Mouse (Mus musculus) testis, adult 2 months (tissue): ENCODE data around the gene Ccdc134. TPM values are rescaled to one million over a fixed set of nuclear protein-coding genes. Genes with fewer than 3 reads are reported as not detected.

ENCODE experiments used
- H3K27ac ChIP-seq: fragments of 200-500 bp; 2 replicates; pipeline ENCODE4 v1.5.1; 2012; ENCODE audit warnings: low read depth, low read length; ENCODE audit not compliant: control insufficient read depth, insufficient read depth
- H3K27me3 ChIP-seq: fragments of 200-500 bp; 2 replicates; pipeline ENCODE4 v1.6.1; 2012; ENCODE audit warnings: mild to moderate bottlenecking, low read length, moderate library complexity; ENCODE audit not compliant: control insufficient read depth, insufficient read depth
- H3K36me3 ChIP-seq: fragments of 200-500 bp; 2 replicates; pipeline ENCODE4 v1.6.1; 2012; ENCODE audit warnings: mild to moderate bottlenecking, low read length; ENCODE audit not compliant: control insufficient read depth, insufficient read depth
- H3K4me1 ChIP-seq: fragments of 200-500 bp; 2 replicates; pipeline ENCODE4 v1.6.1; 2012; ENCODE audit warnings: low read length; ENCODE audit not compliant: control insufficient read depth, insufficient read depth
- H3K4me3 ChIP-seq: fragments of 200-500 bp; 2 replicates; pipeline ENCODE4 v1.5.1; 2012; ENCODE audit warnings: low read depth, mild to moderate bottlenecking, low read length, moderate library complexity, mixed read lengths; ENCODE audit not compliant: control insufficient read depth
- CTCF ChIP-seq: fragments of 200-500 bp; IDR thresholded peaks from 2 replicates; pipeline ENCODE4 v1.5.1; 2012; ENCODE audit warnings: low read depth, mild to moderate bottlenecking, inconsistent platforms, low read length, moderate library complexity; ENCODE audit not compliant: control insufficient read depth, insufficient read depth, insufficient replicate concordance
- POLR2A ChIP-seq: fragments of 200-500 bp; IDR thresholded peaks from 2 replicates; pipeline ENCODE4 v1.6.1; 2012; ENCODE audit warnings: low read depth, mild to moderate bottlenecking, inconsistent platforms, low read length, moderate library complexity; ENCODE audit not compliant: control insufficient read depth
- polyA plus RNA-seq: library from polyadenylated mRNA; depleted of rRNA; stranded (reverse); fragments of >200 nt; gene quantifications from 2 replicates; pipeline ENCODE4 v1.2.3, GENCODE M21; 2012

Ccdc134 gene
- polyA plus RNA-seq, 1 experiment: 18.1 TPM

- H3K4me3 ChIP-seq: no peak overlapping the region
- H3K27ac ChIP-seq: no peak overlapping the region
- no peaks in the 10 kb centered on the region; the same call in 1 of the 2 replicates for H3K36me3 ChIP-seq
- TF ChIP-seq POLR2A: no peak
- TF ChIP-seq CTCF: no peak
- H3K4me1 ChIP-seq: no peaks in the 10 kb centered on the region
- no peaks in the 10 kb centered on the region for H3K27me3 ChIP-seq
Measured at GRCm38 (mm10) chr15:82166240-82167100, 38.7 kb downstream of the Ccdc134 start.

DNA sequence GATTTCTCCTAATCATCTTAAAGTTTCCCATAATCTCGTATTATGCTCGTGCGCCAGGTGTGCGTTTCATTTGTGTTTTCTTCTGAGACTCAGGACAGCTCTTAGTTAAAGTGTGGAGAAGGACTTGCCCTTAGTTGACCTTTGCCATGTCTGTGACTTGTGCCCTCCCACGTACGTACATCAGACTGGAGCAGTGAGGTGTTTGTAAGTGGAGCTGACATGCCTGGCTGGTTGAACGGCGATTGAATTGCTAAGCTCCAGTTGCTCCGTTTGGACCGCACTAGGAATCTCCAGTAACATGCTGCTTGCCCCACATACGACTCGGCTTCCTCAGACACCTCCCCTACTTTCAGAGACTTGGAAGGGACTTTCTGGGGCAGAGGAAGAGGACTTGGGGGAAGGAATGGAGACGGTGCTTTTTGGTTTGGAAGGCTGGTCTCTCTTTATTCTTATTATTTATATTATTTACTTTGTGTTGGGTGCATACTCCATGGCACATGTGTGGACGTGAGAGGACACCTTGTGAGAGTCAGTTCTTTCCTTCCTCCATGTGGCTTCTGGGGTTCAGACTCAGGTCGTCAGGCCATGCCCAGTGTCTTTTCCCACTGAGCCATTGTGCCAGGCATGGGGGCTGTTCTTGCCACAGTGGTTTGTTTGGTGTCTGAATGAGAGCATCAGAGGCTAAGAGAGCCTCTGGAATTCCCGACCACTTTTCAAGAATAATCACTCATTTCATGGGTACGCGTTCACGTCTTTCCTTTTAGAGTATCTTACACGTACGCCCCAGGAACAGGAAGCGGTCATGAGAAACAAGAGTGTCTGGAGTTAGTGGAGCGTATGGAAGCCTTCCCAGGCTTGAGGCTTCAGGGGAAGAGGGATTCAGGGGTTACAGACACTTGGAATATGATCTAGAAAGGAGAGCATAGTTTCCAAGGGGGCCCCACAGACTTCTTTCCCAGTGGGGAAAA, 39.8 kb downstream of the Ccdc134 start:
- TF ChIP-seq CTCF (no peak), POLR2A (no peak)
- no peaks in the 10 kb centered on the region for H3K4me1 ChIP-seq
- H3K36me3 ChIP-seq: no peaks in the 10 kb centered on the region; the same call in 1 of the 2 replicates
- H3K27me3 ChIP-seq: no peaks in the 10 kb centered on the region
- H3K27ac ChIP-seq: no peak overlapping the region
- H3K4me3 ChIP-seq: no peak overlapping the region

- Histone ChIP-seq H3K4me3 (no peak overlapping the region), H3K4me1 (no peaks in the 10 kb centered on the region), H3K27me3 (no peaks in the 10 kb centered on the region), H3K36me3 (no peaks in the 10 kb centered on the region; the same call in 1 of the 2 replicates), H3K27ac (no peak overlapping the region)
- TF ChIP-seq CTCF (no peak), POLR2A (no peak)
Measured at GRCm38 (mm10) chr15:82169671-82170070, 41.9 kb downstream of the Ccdc134 start.

DNA sequence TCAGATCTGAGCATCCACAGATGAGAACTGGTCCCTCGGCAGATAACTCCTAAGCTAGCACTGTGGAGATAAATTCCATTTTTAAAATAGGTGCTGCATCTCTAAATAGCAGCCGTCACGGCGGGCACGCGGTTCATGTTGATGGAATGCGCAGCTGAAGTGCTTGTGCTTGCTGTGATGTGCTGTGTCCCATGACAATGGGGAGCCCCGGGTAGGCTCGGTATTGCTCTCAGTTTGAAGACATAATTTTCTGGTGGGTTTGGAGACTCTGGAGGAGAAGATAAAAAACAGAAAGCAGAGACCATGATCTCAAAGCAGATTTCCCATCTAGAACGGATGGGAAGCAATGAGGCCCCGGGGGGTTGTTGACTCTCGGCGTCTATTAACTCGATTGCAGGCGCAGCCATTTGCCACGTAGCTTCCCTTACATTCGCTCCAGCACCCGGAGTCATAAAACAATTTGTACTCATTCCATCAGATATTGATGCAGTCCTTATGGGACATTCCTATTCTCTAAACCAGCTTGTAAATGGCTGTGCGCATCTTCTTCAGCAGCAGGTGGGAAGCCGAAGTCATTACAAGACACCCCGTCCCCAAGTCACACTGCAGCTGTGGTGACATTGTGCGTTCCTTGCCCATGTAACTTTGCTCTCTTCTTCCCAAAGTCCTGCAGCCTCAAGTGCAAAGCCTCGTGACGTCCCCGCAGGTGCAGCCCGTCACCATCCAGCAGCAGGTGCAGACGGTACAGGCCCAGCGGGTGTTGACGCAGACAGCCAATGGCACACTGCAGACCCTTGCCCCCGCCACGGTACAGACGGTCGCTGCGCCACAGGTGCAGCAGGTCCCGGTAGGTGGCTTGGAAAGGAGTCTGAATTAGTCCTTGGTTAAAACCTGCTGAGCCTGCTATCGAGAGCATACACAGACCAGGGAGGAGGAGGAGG, 43.0 kb downstream of the Ccdc134 start:
- H3K36me3 ChIP-seq: no peaks in the 10 kb centered on the region; the same call in 1 of the 2 replicates
- no peak overlapping the region for H3K27ac ChIP-seq
- H3K4me1 ChIP-seq: no peaks in the 10 kb centered on the region
- no peaks in the 10 kb centered on the region for H3K27me3 ChIP-seq
- no peak overlapping the region for H3K4me3 ChIP-seq
- TF ChIP-seq CTCF: no peak
- no peak for TF ChIP-seq POLR2A

DNA sequence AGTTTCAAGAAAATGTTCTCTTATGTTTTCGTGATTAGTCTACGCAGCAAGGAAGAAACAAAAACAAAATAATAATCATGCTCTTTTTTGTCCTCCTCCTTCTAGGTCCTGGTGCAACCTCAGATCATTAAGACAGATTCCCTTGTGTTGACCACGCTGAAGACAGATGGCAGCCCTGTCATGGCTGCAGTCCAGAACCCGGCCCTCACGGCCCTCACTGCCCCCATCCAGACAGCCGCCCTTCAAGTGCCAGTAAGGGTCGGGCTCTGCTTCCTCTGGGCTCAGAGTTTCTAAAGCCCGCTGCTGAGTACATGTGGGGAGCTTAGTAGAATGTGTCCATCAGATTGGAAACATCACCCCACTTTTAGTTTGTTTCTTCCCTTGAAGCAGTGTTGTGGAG, 44.9 kb downstream of the Ccdc134 start:
- peaks cover 2% of the 10 kb centered on the region for H3K36me3 ChIP-seq
- H3K4me1 ChIP-seq: no peaks in the 10 kb centered on the region
- no peak for TF ChIP-seq POLR2A
- no peak for TF ChIP-seq CTCF

DNA sequence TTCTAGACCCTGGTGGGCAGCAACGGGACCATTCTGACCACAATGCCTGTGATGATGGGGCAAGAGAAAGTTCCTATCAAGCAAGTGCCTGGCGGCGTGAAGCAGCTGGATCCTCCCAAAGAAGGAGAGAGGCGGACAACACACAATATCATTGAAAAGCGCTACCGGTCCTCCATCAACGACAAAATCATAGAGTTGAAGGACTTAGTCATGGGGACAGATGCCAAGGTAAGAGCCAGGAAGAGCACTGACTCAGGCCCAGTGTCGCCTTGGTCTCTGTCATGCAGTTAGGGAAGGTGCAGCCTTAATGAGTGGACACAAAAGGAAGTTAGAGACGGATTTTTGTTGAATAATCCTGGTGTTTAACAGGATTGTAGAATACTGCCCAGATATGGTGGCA, 47.4 kb downstream of the Ccdc134 start:
- Histone ChIP-seq H3K4me3 (no peak overlapping the region), H3K27me3 (no peaks in the 10 kb centered on the region), H3K36me3 (peaks cover 2% of the 10 kb centered on the region), H3K4me1 (no peaks in the 10 kb centered on the region), H3K27ac (no peak overlapping the region)
- TF ChIP-seq CTCF (no peak), POLR2A (no peak)

More for the DNA sequence above, 44.9 kb downstream of the Ccdc134 start:
- H3K4me3 ChIP-seq: no peak overlapping the region
- no peak overlapping the region for H3K27ac ChIP-seq
- no peaks in the 10 kb centered on the region for H3K27me3 ChIP-seq
